Mouse (Mus musculus) heart, adult 2 months (tissue): Measurements from ENCODE around the gene Sesn3. TPM values are rescaled to one million over a fixed set of nuclear protein-coding genes. Genes with fewer than 3 reads are reported as not detected.
A peak's percentile ranks its signal among the peaks of the same experiment; 100 is the strongest.

ENCODE experiments used
- DNase-seq, 2 experiments: peaks; one replicate each; pipeline ENCODE4 v3.0.0; 2021
- H3K27ac ChIP-seq: fragments of 200-600 bp; 2 replicates; pipeline ENCODE4 v1.8.1; 2022
- H3K27me3 ChIP-seq: fragments of 200-500 bp; 2 replicates; pipeline ENCODE4 v1.6.1; 2012; ENCODE audit warnings: mild to moderate bottlenecking, low read length, inconsistent platforms, mixed read lengths; ENCODE audit not compliant: control insufficient read depth, insufficient read depth
- H3K36me3 ChIP-seq: fragments of 200-500 bp; 2 replicates; pipeline ENCODE4 v1.6.1; 2012; ENCODE audit warnings: low read length, inconsistent platforms; ENCODE audit not compliant: control insufficient read depth, insufficient read depth
- H3K4me1 ChIP-seq: fragments of 200-500 bp; 2 replicates; pipeline ENCODE4 v1.6.1; 2011; ENCODE audit warnings: low read length; ENCODE audit not compliant: control insufficient read depth, insufficient read depth
- H3K4me3 ChIP-seq: fragments of 200-600 bp; 2 replicates; pipeline ENCODE4 v1.8.1; 2022
- H3K79me2 ChIP-seq: fragments of 200-500 bp; replicated peaks from 2 replicates; pipeline ENCODE4 v1.6.1; 2012; ENCODE audit warnings: mild to moderate bottlenecking, inconsistent platforms, low read length, moderate library complexity, mixed read lengths; ENCODE audit not compliant: control insufficient read depth, insufficient read depth
- H3K9ac ChIP-seq: fragments of 200-500 bp; 2 replicates; pipeline ENCODE4 v1.6.1; 2012; ENCODE audit warnings: low read depth, mild to moderate bottlenecking, control low read depth, inconsistent platforms, low read length, mixed read lengths
- CTCF ChIP-seq: fragments of 200-600 bp; IDR thresholded peaks from 2 replicates; pipeline ENCODE4 v1.8.1; 2022; ENCODE audit warnings: antibody characterized with exemption, mild to moderate bottlenecking, moderate library complexity
- EP300 ChIP-seq: fragments of 200-500 bp; IDR thresholded peaks from 2 replicates; pipeline ENCODE4 v1.6.1; 2011; ENCODE audit warnings: low read depth, low read length, control low read depth; ENCODE audit not compliant: insufficient read depth
- POLR2A ChIP-seq: fragments of 200-500 bp; IDR thresholded peaks from 2 replicates; pipeline ENCODE4 v1.6.1; 2011; ENCODE audit warnings: mild to moderate bottlenecking, low read depth, low read length, control low read depth; ENCODE audit not compliant: insufficient read depth
- WGBS: fragments of 180-500 bp; shearing (Covaris S2); methylation state at CpG from one replicate; pipeline ENCODE4 v1.1.7; 2018; 5-methylcytosine and 5-hydroxymethylcytosine counted together
- intact Hi-C: fragments of 180-260 bp; cut with DNase I; formaldehyde crosslinking; loops from one replicate; pipeline ENCODE4 v1.15.1; 2025
- polyA plus RNA-seq: library from polyadenylated mRNA; depleted of rRNA; stranded (reverse); fragments of >200 nt; gene quantifications from 2 replicates; pipeline ENCODE4 v1.2.3, GENCODE M21; 2012
- total RNA-seq, 2 experiments: library from RNA; stranded (reverse); gene quantifications; 2 replicates each; pipeline ENCODE4 v1.2.3; 2021

Sesn3 gene
- total and polyA plus RNA-seq, 3 experiments, result 3.9 to 23.9 (median 21.0) TPM

DNA sequence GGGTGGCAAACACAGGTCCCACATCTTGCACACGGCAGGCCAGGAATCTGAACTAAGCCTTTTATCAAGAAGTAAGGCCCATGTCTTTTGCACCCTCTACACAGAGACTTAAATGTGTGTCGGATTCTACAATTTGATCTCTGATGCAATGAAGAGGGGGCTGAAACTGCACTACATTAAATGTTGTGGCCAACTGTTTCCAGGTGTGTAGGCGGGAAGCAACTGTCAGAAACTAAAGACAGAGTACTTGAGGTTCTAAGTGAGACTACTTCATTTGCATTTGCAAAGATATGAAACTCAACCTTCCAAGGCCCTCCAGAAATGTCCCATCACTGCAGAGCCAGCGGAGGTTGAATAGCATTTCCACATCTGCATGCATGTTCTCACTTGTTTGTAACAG lies 101.3 kb downstream of the Sesn3 start:
- WGBS, result 92% methylated on average over 4 of the region's 4 CpGs
- Histone ChIP-seq H3K36me3 (no peaks in the 10 kb centered on the region), H3K9ac (no peak overlapping the region), H3K4me1 (no peaks in the 10 kb centered on the region), H3K27ac (no peak overlapping the region), H3K4me3 (no peak overlapping the region), H3K27me3 (no peaks in the 10 kb centered on the region), H3K79me2 (no peaks in the 10 kb centered on the region)
- intact Hi-C loops, result no loop called here
- no peak for DNase-seq
- TF ChIP-seq EP300 (no peak), POLR2A (no peak)

DNA sequence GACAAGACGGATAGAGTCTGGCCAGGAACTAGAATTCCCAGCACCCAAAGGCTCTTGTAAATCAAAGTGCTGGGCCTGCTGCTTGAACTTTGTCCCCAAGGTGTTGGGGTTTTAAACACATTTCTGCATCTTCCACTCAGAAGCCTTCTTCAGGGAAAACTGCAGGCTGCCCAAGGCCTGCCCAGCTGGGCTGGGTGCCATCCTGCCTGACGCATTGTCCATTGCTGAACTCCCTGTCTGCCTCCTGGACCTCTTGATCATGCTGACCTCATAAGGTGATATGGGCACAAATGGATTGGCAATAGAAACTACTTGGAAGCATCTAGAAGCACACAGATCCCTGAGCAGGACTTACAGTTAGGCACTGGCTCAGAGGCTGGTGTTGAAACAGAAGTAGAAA lies 103.3 kb downstream of the Sesn3 start:
- no peaks in the 10 kb centered on the region for H3K36me3 ChIP-seq
- H3K9ac ChIP-seq, result no peak overlapping the region
- no peaks in the 10 kb centered on the region for H3K79me2 ChIP-seq
- no peak overlapping the region for H3K27ac ChIP-seq
- DNase-seq, result no peak
- no peaks in the 10 kb centered on the region for H3K27me3 ChIP-seq
- intact Hi-C loops, result no loop called here
- no peaks in the 10 kb centered on the region for H3K4me1 ChIP-seq
- WGBS, result 77% methylated on average over 2 of the region's 2 CpGs
- no peak overlapping the region for H3K4me3 ChIP-seq
- TF ChIP-seq CTCF (no peak), EP300 (no peak), POLR2A (no peak)

DNA sequence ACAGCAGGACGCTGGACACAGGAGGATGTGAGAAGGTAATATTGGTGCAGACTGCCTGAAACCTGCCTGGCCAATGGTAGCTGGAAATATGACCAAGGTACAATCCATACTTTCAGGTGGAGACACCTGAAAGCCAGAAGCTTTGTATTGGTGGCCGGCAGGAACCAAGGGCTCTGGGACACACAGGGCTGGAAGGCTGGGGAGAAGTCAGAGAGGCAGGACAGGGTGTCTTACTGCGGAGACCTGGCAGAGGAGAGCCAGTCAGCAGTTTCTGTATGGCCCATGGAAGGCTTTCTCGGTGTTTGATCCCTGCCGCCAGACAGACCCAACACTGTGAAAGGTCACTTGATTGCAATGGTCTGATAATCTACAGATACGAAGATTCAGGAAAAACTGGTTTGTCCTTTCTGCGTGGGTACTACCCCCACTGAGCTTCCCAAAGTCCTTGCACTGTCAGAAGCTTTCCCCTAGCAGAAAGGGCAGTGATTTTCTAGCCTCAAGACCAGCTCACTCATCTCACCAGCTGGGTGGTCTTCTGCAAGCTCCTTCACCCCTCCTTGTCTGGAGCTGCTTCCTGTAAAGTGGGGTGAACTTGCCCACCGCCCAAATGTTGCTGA lies 105.0 kb downstream of the Sesn3 start:
- WGBS, result 45% methylated on average over 8 of the region's 8 CpGs
- intact Hi-C loops, result loop anchor here (5.0 kb wide), 2 partner anchors 103 to 117 kb away; partner anchors contain the start of gene Sesn3

DNA sequence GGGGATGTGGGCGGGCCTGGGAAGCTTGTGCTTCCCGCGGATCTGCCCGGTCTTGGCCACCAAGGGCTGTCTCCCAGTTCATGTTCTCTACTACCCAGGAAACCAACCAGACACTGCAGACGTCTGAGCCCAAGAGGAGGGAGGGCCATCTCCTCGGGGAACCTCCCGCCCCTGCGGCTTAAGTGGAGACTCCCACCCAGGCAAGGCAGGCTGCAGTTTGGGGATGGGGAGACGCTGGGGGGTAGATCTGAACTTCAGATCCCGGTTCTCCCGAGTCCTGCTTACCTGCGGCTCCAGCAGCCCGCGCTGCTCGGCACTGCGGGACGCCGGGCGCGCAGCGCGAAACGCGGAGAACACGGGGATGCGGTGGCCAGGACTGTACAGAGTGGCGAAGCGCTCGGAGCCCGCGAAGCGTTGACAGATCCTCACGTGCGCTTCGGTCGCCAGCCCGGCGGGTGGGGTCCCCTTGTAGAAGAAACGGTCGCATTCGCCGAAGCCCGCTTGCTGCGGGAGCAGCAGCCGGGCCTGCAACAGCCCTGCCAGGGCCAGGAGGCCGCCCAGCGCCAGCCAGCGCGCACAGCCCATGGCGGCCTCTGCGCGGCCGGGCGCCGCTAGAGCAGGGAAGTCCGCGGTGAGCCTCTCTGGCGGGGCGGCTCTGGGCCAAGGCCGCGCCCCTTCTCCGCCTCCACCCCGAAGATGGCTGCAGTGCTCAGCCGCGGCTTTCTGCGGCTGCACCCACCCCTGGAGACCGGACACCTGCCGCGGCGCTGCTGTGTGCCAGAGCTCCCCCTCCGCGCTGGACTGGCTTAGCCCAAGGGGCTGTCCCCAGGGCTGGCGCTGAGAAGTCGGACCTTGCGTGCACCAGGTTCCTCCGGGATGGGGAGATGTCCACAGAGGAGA lies 105.8 kb downstream of the Sesn3 start:
- Histone ChIP-seq H3K79me2 (no peaks in the 10 kb centered on the region), H3K9ac (peak overlapping the region; percentile 84), H3K4me1 (no peaks in the 10 kb centered on the region), H3K4me3 (peak overlapping the region; percentile 84), H3K36me3 (no peaks in the 10 kb centered on the region), H3K27ac (peak overlapping the region; percentile 89), H3K27me3 (no peaks in the 10 kb centered on the region)
- peak; percentile 55 for TF ChIP-seq CTCF
- TF ChIP-seq POLR2A, result peak; percentile 68
- TF ChIP-seq EP300, result no peak
- 1% methylated on average over 75 of the region's 76 CpGs for WGBS
- intact Hi-C loops, result loop anchor here (5.0 kb wide), 2 partner anchors 103 to 117 kb away; partner anchors contain the start of gene Sesn3
- peak; percentile 92 to 93 for DNase-seq

More for the DNA sequence above, 105.0 kb downstream of the Sesn3 start:
- H3K4me3 ChIP-seq, result peak overlapping the region; percentile 84
- peak overlapping the region; percentile 84 for H3K9ac ChIP-seq
- H3K36me3 ChIP-seq, result no peaks in the 10 kb centered on the region
- peak overlapping the region; percentile 89 for H3K27ac ChIP-seq
- no peak for DNase-seq
- no peaks in the 10 kb centered on the region for H3K27me3 ChIP-seq
- H3K4me1 ChIP-seq, result no peaks in the 10 kb centered on the region
- no peak for TF ChIP-seq CTCF
- no peak for TF ChIP-seq EP300
- no peak for TF ChIP-seq POLR2A
- no peaks in the 10 kb centered on the region for H3K79me2 ChIP-seq

DNA sequence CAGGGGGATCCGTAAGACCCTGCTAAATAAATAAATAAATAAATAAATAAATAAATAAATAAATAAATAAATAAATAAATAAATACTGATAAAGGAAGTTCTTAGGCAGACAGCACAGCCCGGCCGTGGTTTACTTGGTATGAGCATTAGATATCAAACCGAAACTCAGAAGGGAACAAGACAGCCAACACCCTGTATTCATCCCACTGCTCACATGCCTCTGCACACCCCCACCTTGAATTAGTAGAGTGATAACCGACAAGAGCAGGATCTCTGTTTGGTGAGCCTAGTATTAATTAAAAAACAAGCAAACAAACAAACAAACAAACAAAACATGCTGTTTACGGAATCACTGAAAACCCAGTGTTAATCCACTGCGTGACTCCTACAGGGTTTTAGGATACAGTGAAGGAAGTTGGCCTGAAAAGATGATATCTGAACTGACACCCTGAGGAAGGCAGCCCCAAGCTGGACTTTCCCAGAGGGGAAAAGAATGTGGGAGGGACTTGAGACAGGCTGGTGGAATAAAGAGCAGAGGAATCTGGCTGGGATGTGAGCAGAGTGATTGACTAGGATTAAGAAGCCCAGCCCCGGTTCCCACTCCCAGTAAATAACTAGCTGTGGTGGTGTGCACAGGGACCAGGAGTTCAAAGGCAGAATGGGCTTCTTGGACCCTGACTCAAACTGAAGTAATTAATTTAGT lies 106.6 kb downstream of the Sesn3 start, which contains the start of gene Endod1:
Endod1 (minus strand) TSS at position 155 of the 703 bp plus-strand sequence.
- Histone ChIP-seq H3K27me3 (no peaks in the 10 kb centered on the region), H3K4me1 (no peaks in the 10 kb centered on the region), H3K79me2 (no peaks in the 10 kb centered on the region), H3K27ac (peak within 1 kb of the TSS; percentile 89), H3K36me3 (no peaks in the 10 kb centered on the region), H3K4me3 (peak within 1 kb of the TSS; percentile 84), H3K9ac (peak within 1 kb of the TSS; percentile 84)
- 4% methylated on average over 8 of the region's 8 CpGs for WGBS
- intact Hi-C loops, result loop anchor here (5.0 kb wide), 2 partner anchors 104 to 116 kb away; partner anchors contain the start of gene Sesn3
- TF ChIP-seq CTCF, result no peak
- no peak for TF ChIP-seq EP300
- TF ChIP-seq POLR2A, result no peak
- DNase-seq, result peak; percentile 49
